Mouse (Mus musculus): ENCODE results near the gene Grwd1. TPM values are rescaled to one million over a fixed set of nuclear protein-coding genes. Genes with fewer than 3 reads are reported as not detected.
"Not testable (repeated sequence)": the region's sequence is repeated elsewhere in the genome, so short reads cannot be mapped to it uniquely, and the experiment has no call there.

Gene Grwd1
- 22.3 and 26.6 TPM in 2 replicates for total RNA-seq (2021)
- long read RNA-seq, transcript Grwd1-201 (7 exons, 1,898 nt), result major isoform, 76 of 80 reads
- long read RNA-seq, partial matches to known transcripts, result 2 of 80 reads
- long read RNA-seq, other reads (novel, unspliced or antisense), result 2 of 80 reads

DNA sequence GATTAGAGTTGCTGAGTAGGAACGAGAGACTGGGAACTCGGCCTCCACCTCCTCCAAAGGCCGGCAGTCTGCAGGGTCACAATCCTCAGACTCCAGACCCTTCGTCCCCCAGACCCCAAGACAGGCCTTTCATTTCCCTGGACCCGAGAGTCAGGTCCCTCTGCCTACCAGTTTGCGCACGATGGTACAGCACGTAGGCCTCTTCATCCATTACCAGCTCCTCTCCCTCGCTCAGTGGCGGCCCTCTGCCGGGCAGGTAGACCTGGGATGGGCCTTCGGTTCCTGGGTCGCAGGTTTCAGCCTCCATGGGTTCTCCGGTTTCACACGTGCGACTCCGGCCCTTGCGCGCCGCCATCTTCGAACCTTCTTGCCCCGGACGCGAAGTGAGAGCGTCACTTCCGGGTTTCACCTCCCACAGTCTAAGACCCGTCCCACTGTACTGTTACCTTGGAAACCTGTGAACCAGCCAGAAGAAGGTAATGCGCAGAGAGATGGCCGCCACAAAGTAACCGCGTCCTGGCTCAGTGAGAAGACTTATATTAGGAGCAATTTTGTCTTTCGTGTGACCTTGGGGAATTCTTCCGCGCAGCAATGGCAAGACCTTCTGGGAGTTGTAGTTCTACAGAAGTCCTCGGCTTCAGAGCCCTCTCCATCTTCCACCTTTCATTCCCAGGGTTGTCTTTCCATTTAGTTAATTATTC is at the start of gene Grwd1:
Gene Grwd1, minus strand, starts transcription at position 518 of the 701 bp plus-strand sequence.
- peak; percentile 81 for DNase-seq

DNA sequence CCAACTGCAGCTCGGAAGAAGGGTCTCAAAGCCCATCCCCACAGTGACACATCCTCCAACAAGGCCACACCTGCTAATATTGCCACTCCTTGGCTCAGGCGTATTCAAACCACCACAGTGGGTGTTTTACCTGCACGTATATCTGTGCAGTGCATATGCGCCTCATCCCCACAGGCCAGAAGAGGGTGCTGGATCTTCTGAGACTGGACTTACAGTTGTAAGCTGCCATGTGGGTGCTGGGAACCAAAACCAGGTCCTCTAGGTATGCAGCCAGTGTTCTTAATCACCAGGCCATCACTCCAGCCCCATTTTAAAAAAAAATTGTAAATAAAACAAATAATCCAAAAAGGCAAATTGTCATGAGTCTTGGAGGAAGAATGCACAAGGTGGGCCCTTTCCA is 49.8 kb upstream of the Grwd1 start:
- no peak for DNase-seq

DNA sequence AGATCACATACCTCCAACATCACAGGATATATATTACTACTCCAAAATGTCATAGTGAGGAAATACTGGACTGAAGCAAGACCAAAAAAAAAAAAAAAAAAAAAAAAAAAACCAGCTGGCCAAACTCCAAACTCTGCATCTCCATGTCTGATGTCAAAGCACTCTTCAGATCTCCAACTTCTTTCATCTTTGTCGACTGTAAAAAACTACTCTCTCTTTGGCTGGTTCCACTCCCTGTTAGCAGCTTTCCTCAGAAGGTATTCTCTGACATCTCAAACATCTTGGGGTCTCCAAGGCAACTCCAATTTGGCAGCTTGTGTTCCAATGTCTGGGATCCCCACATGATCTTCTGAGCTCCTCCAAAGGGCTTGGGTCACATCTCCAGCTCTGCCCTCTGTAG is 47.5 kb upstream of the Grwd1 start, which contains the start of gene Grin2d:
Gene Grin2d, minus strand, starts transcription at position 101 of the 400 bp plus-strand sequence.
- not testable (repeated sequence) for DNase-seq

DNA sequence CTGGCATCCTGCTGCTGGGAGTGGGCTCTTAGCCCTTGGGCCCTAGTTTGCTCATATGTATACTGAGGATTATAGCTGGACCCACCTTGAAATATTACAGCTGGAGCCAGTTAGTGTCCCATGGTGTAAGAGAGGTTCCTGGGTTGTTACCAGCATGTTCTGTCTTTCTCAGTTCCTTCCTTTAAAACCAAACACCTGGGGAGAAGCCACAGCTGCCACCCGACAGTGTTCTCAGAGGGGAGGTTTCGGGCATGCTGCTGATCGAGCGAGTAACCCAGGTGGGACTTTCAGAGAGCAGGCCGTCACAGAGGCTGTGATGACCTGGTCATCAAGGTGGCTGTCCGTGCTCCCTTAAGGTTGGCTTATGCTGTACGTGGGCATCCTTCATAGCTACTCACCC is 46.2 kb upstream of the Grwd1 start:
- no peak for DNase-seq

DNA sequence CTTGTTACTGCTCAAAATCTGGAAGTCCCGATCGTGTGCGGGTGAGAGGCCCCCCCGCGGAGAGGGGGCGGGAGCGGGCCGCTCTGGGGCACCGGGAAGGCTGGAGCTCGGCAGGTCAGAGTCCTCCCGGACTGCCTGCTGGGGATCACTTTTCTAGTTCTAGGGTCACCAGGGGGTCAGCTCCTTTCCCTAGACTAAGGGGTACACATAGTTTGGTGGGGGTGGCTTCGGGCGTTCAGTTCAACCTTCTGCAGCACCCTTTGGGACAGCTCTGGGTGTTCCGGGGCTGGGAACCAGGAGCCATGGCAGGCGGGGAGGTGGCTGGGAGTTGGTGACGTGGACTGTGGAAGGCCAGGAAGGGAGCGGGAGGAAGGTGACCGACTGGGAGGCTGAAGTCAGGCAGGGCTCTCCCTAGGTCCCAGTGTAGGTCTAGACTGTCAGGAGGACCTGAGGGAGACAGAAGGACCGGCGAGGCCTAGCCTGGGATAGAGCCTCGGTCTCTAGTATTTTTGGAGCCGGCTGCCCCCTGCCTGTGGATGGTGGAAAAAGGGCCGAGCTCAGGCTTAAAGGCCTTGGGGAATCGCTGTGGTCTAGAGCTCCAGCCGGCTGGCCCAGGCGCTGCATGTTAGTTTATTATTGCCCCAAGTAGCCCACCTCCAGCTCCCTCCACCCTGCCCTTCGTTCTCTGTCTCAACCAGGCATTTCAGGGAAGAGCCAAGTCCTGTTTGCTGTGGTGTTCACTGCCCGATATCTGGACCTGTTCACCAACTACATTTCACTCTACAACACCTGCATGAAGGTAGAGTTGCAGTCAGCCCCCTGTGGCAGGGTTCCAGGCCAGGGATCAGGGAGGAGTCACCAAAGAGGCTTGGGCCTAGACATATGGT is 42.6 kb upstream of the Grwd1 start:
- peak; percentile 66 for DNase-seq

DNA sequence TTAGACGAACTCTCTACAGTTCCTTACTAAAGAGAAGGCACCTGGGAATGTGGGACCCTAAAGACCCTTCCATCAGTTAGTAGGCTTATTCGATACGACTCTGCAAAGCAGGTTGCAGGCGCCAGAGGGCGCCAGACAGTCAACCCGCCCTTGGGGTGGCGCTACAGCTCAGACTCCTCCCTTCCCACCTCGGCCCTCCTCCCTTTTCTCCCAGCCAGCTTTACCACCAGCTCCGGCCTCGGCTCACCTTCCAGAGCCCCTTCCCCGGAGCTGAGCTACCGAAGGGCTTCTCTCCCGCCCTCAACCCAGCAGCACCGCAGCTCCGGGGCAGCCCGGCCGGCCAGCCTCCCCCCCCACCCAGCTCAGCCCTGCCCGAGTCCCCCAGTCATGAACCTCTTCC is 41.9 kb upstream of the Grwd1 start, which contains the start of gene Kdelr1:
Gene Kdelr1, plus strand, starts transcription at position 149 of the 400 bp plus-strand sequence.
- DNase-seq, result peak; percentile 90

DNA sequence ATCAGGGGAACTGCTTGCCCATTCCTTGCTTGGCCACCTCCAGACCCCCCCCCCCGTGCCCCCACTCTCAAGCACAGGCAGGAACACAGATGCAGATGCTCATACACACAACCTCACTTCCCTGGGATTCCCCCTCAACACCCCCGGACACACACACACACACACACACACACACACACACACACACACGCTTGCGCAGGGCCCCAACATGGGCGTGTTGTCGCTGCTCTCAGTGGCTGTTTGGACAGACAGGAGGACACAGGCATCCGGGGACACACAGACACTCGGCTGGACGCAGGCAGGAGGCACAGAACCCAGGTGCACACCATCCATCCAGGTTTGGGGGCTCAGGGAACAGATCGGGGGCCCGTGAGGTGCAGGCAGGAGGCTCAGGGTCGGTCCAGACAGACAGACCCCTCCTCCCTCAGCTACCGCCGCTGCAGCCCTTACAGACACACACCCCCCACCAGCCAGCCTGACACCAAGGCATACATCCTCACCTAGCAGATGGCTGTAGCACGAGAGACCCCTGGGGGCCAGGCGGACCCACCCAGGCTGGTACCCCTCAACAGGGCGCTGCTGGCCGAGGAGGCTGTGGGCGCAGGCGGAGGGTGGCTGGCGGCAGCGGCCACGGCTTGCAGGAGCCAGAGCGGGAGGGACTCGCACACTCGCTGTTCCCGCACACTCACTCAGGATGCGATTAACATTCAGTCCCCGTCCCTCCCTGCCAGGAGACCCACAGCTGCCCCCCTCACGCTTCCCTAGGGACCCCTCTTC is 39.7 kb upstream of the Grwd1 start:
- DNase-seq, result no peak

DNA sequence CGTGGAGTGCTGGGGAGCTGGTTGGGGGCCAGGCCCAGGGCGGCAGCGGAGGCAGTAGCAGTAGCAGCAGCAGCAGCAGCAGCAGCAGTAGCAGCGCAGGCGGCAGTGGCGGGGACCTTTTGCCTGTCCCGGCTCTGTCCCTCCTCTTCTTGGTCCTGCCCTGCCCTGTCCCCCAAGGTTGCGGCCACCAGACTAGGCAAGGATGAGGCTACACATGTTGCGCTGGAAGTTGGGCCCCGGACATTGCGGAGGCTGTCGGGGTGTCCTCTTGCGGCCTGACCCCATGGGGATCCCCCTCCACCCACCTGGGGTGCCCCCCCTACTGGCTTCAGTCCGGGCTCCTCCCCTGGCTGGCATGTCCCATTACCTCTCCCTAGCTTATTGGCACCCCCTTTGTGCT is 39.0 kb upstream of the Grwd1 start:
- no peak for DNase-seq

DNA sequence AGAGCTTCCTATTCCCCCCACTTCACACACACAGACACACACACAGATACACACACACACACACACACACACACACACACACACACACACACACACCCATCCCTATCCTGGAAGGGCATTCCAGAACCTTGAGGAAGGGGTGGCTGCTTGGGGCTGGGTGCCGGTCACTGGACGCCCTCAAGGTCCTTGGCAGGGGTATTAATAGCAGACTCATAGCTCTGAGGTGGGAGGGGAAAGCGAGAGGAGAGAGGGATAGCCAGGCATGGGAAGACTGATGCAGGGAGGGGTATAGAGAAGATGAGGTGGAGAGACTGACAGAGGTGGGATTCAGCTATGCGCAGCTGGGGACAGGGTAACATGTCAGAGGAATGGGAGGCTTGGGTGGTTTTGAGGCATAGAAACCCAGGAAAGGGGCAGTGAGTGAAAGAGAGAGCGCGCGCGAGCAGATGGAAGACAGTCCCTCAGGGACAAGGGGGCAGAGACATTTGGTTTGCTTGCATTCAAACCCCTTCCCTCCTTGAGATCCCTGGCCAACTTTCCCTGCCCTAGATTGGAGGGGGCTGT is 38.4 kb upstream of the Grwd1 start:
- no peak for DNase-seq

DNA sequence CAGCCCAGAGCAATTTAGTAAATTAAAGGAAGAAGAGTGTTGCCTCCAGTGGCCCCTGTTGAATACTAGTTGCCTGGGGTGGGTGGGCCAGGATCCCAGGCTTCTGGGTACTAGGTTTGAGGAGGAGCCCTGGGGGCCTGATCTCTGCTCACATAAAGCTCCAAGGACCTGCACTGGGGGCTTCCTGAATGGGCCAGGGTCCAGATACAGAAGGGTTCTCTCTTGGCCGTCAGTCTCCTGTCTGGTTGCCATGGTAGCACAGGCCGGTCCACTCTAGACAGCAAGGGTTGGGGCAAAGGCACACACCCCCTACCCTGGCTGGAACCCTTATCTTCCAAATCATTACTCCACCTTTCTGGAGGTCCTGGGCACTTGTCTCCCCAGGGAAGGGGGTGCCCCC is 37.1 kb upstream of the Grwd1 start:
- no peak for DNase-seq

DNA sequence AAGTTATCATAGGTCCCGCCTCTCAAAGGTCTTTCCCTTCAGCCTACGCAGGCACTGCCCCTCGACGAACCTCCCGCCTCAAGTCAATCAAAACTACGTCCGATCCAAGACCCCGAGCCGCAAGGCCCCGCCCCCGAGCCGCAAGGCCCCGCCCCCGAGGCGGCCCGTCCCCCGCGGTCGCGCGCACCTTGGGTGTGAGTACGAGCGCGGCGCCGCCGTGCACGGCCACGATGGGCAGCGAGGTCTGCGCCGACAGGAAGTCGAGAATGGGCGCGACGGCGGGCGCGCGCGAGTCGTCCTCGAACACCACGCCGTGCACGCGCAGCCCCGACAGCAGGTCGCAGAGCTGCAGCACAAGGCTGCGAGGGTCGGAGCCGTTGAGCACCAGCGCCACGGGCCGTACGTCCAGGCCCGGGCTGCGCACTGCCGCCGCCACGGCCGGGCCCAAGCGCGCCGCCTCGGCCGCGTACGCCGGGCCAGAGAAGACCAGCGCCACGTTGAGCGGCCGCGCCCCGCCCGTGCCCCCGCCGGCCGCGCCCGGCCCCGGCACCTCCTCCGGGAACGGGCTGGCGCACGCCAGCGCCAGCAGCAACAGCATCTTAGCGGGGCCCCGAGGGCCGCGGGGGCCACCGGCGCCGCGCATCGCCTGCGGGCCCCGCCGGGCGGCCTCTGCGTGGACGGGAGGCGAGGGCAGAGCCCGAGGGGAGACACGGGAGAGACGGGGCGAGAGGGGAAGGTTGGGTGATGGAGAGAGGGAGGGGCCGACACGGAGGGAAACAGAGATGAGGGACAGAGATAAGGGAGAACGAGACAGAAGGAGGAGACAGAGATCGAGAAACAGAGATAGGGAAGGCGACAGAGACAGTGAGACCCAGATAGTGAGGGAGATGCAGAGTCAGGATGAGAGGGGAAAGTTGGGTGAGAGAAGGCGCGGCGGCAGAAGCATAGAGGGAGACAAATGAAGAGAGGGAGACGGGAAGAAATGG is 35.5 kb upstream of the Grwd1 start:
- DNase-seq, result peak; percentile 92

DNA sequence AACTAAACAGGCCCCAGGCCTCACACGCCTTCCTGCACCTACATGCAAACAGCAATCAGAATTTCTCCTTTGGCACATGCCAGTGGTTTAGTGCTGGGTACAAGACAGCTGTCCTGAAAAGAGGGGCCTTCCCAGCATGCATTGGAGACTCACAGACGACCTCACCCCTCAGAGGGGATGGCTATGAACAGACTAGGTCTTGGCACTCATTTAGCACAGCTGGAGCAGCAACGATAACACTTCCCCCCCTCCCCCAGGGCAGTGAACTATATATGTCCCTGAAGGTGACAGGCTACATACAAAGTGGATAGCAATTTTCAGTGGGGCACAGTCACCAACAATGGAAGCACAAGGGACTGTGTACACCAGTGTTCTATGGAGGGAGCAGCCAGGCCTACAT is 33.7 kb upstream of the Grwd1 start:
- no peak for DNase-seq

DNA sequence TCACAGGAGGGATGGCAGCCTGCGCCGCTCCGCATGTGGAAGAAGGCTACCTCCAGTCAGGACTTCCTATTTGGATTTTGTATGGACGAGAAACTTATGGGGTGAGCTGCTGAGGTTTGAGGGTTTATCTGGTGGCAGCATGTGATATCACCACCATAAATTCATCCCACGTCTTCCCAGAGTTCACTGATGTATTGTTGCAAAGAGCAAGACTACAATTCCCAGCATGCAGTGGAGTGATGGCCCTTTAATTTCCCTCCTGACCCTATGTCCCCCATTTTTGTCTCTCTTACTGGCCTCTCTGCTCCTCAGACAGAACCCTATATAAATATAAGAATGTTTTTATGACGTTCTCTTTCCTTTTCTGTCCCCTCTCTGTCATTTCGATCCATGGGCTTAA is 32.1 kb upstream of the Grwd1 start:
- no peak for DNase-seq

DNA sequence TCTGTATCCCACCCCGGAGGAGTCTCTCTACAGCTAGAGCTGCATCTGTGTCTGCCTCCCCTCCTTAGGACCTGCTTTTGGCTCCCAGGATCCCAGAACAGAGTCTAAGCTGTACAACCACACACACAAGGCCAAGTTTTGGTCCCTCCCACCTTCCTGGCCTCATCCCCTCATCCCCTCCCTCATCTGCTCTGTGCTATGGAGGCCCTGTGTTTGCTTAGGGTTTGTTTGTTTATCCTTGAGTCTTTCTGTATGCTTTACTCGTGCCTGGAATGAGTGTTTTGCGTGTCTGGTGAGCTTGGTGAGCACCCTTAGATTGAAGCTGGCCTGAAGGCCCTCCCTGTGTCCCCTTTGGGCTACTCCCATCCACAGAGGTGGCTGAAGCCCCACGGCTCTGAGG is 28.3 kb upstream of the Grwd1 start:
- no peak for DNase-seq

DNA sequence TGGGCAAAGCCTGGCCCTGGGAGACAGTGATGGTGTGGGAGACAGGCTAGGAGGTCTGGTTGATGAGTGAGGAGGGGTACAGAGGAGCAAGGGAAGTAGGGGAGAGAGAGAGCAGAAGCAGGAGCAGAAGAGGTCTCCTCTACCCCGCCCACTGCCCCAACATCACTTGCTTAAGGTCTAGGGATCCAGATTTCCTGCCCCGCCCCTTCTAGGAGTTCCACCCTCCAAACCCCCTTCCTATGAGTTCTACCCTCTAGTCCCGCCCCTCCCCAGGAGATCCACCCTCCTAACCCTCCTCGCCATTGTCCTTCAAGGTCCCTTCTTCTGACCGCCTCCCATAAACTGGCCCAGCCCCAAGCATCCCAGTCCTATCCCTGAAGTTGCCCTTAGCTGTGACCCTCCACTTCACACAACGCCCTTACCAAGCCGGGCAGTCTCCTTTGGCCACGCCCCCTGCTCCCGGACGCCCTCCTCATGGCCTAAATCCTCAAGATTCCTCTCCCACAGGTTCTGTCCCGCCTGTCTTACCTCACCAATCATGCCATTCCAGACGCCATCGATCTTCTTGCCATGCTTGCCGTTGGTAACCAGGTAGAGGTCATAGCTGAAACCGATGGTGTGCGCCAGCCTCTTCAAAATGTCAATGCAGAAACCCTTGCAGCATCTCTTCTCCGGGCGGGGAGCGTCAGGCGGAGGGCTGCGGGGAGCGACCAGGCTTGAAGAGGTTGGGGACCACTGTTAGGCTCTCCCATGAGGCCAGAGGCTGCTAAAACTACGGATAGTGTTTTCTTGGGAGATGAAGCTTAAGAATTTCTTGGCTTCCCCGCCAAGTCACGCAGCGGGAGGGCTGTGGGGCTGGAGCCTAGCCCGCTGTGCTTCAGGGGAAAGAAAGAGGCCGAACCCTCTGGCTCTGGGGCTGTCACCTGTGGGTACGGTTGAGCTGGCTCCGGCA is 26.5 kb upstream of the Grwd1 start:
- DNase-seq, result no peak

DNA sequence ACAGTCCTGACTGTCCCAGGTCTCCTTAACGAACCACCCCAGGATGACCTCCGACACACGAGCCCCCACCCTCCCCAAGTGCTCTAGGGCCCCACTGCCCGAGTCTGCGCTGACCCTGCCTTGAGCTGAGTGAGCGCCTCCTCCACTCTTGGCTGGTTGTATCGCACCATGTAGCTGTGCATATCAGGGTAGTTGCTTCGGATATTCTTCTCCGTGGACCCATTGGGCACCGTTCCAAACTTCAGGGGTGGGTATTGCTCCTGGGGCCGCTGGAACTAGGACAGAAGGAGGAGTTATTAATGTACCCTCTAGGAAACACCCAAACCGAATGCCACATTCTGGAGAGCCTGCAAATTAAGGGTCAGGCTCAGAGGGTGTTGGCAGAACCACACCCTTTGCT is 22.3 kb upstream of the Grwd1 start:
- DNase-seq, result no peak

DNA sequence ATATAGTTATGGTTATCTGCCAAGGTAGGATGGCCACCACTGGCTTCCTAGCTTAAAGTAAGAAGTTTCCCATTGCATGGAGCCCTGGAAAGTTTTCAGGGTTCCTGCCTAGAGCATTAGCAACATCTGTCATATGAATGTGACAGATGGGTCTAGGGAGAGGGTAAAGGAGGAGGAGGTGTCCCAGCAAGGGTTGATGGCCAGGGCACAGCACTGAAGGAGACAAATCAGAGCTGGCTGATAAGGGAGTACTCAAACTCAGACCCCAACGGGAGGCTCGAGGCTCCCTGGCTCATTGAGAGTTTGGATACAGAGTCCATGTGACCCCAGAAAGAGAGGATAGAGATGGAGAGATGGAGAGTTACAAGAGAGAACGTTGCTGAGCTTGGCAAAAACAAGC is 19.9 kb upstream of the Grwd1 start:
- DNase-seq, result no peak

DNA sequence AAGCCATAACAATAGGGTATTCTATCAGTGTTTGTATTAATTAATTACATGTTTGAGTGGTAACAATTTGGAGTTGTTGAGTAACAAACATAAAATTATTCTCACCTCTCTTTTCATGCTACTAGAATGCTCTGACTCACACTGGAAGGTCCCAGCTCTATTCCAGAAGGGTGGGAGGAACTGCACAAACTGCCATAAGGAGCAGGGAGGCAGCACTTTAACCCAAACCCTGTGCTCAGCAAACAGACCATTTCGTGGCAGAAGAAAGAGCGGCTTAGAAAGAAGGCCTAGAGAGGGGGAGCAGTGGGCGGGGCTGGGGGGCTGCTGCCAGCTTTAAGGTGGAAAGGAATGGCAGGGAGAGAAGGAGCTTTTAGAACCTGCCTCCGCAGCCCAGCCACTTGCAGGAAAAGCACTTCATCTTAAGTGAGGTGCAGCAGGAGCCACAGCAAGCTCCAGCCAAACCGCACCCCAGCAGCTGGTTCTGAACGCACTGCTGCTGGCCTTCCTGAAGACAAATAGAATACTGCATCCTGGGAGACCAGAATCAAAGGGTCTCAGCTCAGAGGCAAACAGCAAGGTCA is 17.8 kb upstream of the Grwd1 start:
- DNase-seq, result no peak
